Comparison of ENCODE assay signal across 15 mouse cellular contexts in the genomic region with DNA sequence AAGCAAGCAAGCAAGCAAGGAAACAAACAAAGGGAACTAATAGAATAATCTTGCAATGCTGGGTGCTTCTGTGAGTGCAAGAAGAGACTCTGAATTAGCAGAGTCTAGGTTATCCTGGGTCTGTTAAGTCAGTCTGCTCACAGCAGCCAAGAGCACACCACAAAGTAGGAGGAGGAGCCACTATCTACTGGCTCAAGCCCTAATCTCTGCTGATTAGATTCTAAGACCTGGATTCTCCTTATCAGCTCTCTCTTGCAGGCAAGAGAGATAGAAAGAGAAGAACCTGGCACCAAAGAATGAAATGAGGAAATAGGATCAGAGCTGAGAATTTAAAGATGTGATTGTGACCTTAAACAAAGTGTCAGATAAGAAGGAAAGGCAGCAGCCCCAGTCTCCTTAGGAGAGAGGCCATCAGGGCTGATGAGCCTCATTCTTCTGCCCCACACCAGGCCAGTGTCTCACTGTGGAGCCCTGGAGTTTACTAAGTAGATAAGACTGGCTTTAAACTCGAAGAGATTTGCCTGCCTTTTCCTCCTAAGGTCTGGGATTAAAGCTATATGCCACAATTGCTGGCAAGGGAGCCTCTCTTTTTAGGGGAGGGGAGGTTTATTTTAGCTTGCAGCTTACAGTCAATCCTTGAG.
"Had no signal": no experiment of that assay in that cellular context is flagged by ENCODE, and none has a peak within 500 bp of the region (broad histone marks: within the 10 kb centered on the region; RNA-seq: fewer than 3 reads in every experiment).

No protein-coding gene starts in this region.

- H3K9ac ChIP-seq: limb, embryonic 12.5 days; liver, embryonic 13.5 days; liver, postnatal 0 days; lung, embryonic 15.5 days; neural tube, embryonic 12.5 days had no signal

- H3K36me3 ChIP-seq: limb, embryonic 12.5 days; liver, embryonic 13.5 days; lung, embryonic 15.5 days; midbrain, embryonic 10.5 days; neural tube, embryonic 12.5 days had no signal

- DNase-seq: kidney, postnatal 36 days; layer of hippocampus, adult 9-11 months; layer of hippocampus, postnatal 36 days; liver; liver, embryonic 13.5 days; liver, postnatal 0 days; lung, postnatal 14 days; midbrain, embryonic 14.5 days; right cerebral cortex, adult 18-20 months; right cerebral cortex, postnatal 25 days had no signal

- H3K9me3 ChIP-seq: limb, embryonic 12.5 days; liver, embryonic 13.5 days; lung, embryonic 15.5 days; midbrain, embryonic 10.5 days; neural tube, embryonic 12.5 days had no signal

- H3K4me3 ChIP-seq: limb, embryonic 12.5 days; liver, embryonic 13.5 days; lung, embryonic 15.5 days; midbrain, embryonic 10.5 days; neural tube, embryonic 12.5 days had no signal

- H3K4me1 ChIP-seq: liver, embryonic 13.5 days; lung, embryonic 15.5 days; midbrain, embryonic 10.5 days; neural tube, embryonic 12.5 days had no signal

- H3K4me2 ChIP-seq: limb, embryonic 12.5 days; liver, embryonic 13.5 days; lung, embryonic 15.5 days; neural tube, embryonic 12.5 days had no signal

- H3K27ac ChIP-seq: kidney, postnatal 0 days; limb, embryonic 12.5 days; liver, embryonic 13.5 days; lung, embryonic 15.5 days; midbrain, embryonic 10.5 days; neural tube, embryonic 12.5 days had no signal

- ATAC-seq: liver, postnatal 0 days had no signal

- H3K27me3 ChIP-seq: limb, embryonic 12.5 days; liver, embryonic 13.5 days; lung, embryonic 15.5 days; neural tube, embryonic 12.5 days had no signal
